Mouse (Mus musculus): ENCODE results near the gene Pld2.

DNA sequence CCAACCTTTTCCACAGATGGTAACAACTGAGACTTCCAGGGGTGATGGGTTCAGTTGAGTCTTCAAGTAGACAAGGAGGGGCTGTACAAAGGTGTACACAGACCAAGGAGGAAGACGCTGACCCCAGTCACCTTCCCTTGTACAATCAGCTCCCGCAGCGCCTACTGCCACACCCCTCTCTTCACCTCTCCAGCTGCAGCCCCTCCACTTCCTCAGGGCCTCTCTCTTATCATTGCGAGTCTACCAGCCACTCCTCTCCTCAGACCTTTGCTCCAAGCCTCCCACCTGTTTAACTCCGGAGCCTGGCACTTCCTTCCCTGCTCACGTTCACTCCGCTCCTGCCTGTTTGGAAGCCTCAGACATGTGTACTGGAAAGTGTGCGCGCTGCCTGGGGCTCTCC is 34.9 kb upstream of the Pld2 start, which contains the start of gene Tm4sf5:
- TF ChIP-seq CTCF (conservative IDR thresholded peaks at IDR 0.05; ENCODE audit: low read length), result no peak
- TF ChIP-seq NANOG (IDR thresholded peaks at IDR 0.05; ENCODE audit: borderline replicate concordance, low read length), result no peak
